Mouse (Mus musculus): ENCODE measurements around the gene Hpse2.

Gene Hpse2

DNA sequence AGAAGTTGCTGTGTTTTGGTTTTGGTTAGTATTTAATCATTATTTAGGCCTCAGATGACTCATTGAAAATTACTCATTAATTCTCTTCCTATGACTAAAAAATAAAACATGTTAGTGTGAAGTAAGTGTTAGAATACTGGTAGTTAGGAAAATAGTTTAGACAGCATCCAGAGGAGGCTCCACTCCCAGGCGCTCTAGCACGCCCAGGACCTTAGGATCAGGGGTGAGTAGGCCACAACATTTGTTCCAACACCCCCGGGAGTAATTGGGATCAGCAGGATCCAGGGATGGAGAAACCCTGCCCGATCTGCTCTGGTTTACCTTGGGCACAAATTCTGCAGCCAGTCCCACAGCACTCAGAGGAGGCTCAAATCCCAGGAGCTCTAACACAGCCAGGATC is 532.5 kb downstream of the Hpse2 start:
- no peak for DNase-seq (ENCODE audit: low read depth, low spot score)

DNA sequence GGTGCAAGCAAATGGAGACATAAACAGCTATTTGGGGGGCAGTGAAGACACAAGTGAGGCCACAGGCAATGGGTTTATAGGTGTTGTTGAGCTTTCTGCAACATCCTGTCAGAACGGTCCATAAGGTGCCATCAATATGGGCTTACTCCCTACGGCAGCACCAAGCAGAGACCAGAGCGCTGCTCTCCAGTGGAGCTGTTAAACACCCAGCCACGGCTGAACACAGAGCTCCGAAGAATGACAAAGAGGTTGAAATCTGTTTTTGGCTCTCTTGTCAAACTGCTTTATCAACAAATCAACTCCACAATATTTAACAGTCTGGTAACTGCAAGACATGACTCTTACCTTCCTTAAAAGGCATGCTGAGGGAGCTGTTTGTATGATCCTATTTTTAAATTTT is 537.7 kb downstream of the Hpse2 start:
- no peak for DNase-seq (ENCODE audit: low read depth, low spot score)

DNA sequence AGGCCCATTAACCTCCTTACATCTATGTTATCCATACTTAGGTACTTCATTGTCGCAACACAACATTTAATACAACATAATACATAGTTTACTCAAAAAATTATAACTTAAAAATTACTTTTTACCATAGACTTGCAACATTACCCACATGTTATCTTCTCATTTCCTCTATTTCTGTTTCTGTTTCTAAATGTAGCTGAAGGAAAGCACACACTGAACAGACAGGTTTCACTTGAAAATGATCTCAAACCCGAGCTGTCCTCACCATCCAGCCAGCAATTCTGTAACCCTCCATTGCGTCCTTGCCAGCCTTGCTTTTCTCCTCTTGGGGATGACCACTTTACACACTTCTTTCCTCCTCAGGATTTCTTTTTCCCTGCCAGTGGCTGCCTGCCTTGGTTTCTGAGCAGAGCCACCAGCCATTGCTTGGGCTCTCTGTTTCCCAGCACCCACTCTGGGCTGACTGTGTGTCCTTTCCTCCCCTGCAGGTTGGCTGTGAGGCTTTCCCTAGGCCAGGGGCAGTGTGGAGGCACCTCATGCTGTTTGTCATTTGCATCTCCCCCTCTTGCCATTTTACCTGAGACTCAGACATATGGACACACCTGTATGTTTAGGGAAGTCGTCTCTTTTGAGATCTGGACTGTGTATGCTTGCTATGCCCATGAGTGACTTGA is 548.4 kb downstream of the Hpse2 start:
- no peak for DNase-seq (ENCODE audit: low read depth, low spot score)

DNA sequence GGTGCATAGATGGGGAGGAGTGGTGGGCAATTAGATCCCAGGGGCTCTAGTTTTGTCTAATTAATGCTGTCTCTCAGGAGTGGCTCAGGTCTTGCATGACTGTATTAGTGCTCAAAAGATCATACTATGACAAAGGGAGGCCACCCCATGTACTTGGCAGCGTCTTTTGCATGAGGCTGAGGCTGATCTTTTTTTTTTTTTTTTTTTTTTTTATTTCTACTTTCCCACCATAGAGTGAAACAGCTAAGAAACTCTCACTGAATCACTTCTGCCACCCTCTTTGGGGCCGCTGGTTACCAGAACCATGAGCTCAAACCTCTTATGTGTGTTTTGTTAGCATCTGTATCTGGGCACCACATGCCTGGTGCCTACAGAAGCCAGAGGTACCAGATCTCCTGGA is 549.0 kb downstream of the Hpse2 start:
- DNase-seq (ENCODE audit: low read depth, low spot score) = no peak

GRCm38 (mm10) chr19:42838271-42838670 is 549.9 kb downstream of the Hpse2 start:
- DNase-seq (ENCODE audit: low read depth, low spot score) = no peak

DNA sequence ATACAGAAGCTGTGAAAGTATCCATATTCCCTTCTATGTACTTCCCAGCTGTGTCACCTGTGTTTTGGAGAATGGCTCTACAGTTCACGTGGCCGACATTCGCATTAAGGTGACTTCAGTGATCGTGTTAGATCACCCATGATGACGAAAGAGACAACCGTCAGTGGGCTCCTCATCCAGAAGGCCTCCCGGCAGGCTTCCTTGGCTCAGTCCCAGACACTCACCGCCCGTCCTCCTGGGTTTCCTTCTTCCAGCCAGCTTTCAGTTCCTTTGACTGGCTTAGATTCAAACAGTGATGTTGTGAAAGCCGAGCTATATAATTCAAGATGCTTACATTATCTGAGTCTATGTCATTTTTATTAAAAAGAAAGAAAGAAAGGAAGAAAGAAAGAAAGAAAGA is 550.6 kb downstream of the Hpse2 start:
- DNase-seq (ENCODE audit: low read depth, low spot score) = no peak

DNA sequence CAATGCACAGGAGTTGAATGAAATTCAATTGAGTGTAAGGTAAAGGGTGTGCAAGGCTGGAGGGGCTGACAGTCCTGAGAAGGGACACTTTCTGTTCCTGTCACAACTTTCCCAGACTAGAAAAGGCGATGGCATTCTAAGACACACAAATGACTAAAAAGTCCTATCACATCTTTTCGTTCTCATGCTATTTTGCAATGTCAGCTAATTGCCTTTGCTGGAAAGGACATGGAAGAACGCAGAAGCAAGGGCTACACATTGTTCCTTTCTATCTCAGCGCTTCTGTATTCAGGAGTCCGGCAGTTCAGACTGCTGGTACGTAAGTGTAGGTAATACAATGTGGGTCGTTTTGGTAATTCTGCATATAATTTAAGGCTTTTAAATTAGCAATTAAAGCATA is 555.0 kb downstream of the Hpse2 start:
- no peak for DNase-seq (ENCODE audit: low read depth, low spot score)

DNA sequence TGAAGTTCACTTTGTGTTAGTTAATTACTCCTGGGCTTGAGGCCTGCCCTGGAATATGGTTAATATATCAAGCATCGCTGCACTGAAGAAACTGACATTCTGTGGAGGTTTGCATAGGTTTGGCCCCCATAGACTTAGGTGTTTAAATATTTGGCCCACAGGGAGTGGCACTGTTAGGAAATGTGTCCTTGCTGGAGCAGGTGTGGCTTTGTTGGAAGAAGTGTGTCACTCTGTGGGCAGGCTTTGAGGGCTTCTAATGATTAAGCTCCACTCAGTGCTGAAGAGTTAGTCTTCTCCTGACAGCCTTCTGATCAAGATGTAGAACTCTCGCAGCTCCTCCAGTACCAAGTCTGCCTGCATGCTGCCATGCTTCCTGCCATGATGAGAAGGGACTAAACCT is 555.9 kb downstream of the Hpse2 start:
- DNase-seq (ENCODE audit: low read depth, low spot score) = no peak

GRCm38 (mm10) chr19:42829196-42829595 is 559.0 kb downstream of the Hpse2 start:
- DNase-seq (ENCODE audit: low read depth, low spot score) = no peak

DNA sequence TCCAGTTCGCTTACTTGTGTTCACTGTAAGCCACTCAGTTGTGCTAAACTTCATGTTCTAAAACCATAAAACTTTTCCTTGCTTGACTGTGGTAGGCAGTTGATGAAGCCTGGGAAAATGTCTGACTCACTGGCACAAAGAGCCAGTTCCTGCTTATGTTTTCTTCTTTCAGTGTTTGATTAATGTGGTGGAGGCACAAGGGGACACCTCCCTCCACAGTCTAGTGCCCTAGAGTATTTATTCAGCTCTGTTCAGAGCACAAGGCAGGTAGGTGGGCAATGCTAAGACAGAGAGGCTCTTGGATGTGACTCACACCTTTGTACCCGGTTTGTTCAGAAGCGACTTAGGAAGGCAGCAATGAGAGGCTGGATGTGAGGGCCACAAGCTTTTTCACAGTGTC is 560.3 kb downstream of the Hpse2 start:
- DNase-seq (ENCODE audit: low read depth, low spot score) = no peak

DNA sequence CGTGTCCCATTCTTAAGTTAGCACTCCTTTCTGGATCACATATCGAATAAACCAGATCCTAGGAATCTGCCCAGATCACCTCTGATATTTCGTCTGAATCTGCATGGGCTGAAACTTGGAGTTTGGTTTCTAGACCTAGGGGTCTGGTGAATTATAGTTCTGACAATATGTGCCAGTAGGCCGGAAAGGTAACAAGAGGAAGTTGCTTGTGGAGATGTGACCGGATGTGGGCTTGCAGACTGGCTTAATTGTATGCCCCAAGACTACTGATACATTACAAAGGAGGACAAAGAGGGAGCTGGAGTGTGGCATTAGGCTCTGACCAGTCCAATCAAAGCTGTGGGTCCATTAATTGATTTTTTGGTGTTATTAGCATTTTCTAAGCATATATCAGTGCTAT is 568.0 kb downstream of the Hpse2 start:
- no peak for DNase-seq (ENCODE audit: low read depth, low spot score)

DNA sequence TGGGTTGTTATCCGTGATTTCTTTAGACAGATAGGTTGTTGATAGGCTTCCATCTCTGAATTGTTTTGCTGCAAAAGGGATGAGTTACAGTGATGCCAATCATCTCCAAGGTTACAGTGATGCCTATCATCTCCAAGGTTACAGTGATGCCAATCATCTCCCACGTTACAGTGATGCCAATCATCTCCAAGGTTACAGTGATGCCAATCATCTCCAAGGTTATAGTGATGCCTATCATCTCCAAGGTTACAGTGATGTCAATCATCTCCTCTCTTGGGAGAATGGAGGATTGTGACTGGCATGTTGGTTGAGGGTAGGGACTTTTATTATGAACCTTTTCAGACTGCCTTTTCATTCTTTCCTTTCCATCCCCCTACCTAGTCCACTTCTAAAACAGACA is 570.4 kb downstream of the Hpse2 start:
- no peak for DNase-seq (ENCODE audit: low read depth, low spot score)

DNA sequence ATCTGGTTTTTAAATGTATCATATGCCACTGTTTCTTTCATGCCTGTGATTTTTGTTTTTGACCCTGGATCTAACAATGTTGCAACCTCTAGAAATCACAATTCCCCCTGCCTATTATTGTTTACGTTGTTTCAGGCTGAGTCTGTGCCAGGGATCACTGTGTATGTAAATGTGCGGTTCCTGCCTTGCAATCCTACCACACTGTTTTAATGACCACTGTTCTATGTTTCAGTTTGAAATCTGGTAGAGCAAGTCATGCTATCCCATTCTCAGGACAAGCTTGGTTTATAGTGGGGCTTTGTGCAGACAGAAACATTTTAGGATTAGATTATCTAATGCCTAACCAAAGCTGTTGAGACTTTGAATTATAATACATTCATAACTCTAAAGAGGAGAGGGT is 571.9 kb downstream of the Hpse2 start:
- no peak for DNase-seq (ENCODE audit: low read depth, low spot score)

DNA sequence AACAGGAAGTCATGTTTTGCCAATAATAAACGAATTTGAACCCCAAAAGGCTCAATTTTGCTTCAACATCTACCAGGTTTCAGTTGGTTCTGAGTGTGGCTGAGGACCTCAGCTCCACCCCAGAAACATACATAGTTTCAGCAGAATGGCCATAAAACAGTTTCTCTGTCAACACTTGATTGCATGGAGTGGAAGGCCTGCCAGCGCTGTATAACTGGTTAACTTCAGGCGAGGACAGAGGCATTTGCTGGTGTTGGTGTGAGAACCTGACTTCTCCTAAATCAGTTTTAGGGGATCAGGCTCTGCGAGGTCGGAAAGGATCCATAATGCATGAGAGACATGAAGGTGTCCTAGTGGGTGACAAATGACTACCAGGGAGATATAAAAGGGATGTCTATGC is 578.0 kb downstream of the Hpse2 start:
- no peak for DNase-seq (ENCODE audit: low read depth, low spot score)

DNA sequence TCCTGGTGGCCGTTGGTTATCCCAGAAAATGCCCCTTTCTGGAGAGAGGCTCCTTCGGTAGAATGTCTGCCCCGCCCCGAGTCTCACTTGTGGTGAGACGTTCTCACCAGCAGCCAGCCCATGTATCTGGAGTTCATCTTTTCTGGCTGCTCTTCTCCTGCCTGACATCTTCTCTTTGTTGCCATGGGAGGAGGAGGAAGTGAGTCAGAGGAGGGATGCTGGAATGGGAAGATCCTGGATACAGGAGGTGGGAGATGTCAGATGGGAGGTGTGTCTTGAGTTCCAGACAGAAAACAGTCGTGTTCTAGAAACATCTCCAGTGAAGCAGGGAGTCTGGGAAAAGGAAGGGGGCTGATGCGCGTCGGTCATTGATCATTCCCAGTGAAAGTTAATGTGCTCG is 578.7 kb downstream of the Hpse2 start:
- DNase-seq (ENCODE audit: low read depth, low spot score) = no peak

DNA sequence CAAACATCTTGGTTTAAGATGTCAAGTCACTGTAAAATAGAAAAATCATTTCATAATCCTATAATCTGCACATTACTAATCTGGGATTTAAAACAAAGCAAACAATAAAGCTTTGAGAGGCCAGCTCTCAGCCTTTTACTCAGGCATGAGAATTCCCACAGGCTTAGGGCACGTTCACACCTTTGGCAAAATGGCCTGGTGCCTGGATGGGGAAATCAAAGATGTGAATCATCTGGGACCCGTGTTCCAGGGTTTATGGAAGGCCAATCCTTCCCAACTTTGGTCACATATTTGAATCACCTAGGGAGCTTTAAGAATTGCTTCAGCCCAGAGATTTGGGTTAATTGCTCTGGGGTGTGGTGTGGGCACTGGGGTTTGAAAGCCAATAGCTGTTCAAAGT is 590.3 kb downstream of the Hpse2 start:
- no peak for DNase-seq (ENCODE audit: low read depth, low spot score)

DNA sequence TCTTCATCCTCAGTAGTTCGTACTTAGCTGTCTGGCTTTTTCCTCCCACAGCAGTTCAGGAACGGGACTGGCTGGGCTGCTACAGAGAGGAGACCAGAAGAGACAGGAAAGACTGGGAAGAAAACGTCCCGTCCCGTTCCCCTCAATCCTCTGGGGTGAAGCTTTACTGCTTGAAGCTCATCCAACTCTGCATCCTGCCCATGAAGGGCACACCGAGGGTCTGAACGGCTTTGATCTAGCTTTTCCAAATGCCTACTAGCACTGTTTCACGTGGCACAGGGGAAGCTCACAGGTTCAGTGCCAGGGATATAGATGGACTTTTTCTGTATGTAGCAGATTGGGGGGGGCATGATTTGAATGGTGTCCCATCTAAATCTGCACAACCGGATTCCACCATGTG is 592.4 kb downstream of the Hpse2 start:
- DNase-seq (ENCODE audit: low read depth, low spot score) = no peak

DNA sequence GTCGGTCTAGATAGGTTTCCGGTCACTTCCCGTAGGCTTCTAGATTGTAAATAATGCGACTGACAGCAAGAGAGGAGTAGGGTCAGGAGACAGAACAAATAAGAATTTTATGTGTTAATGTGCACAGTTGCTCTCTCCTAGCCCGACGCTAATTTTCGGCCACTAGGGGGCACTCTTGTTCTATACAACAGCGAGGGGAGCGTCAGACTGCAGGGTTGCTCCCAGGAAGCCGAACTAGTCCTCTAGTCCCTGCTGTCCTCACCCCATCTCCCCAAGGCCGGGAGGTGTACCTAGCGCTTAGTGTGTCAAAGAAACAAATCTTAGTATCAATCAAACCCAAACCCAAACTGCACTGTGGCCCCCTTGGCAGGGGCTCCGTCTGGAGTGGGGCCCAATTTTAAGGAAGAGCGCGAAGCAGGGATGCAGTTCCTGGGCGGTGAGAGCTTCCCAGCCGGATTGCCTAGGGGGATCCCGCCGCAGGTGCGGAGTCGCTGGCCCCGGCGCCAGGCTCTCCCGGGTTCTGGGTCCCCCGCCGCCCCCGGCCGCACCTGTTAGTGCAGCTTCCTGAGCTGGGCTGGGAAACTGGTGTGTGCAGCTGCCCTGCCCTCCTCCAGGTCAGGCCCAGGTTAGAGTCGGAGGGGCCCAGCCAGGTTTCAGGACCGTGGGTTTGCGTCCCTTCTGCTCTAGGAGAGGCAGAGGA is 593.1 kb downstream of the Hpse2 start:
- peak; percentile 89 for DNase-seq (ENCODE audit: low read depth, low spot score)

- DNase-seq (ENCODE audit: low read depth, low spot score) = no peak
These were observed 599.8 kb downstream of the Hpse2 start for GRCm38 (mm10) chr19:42788311-42788710.

DNA sequence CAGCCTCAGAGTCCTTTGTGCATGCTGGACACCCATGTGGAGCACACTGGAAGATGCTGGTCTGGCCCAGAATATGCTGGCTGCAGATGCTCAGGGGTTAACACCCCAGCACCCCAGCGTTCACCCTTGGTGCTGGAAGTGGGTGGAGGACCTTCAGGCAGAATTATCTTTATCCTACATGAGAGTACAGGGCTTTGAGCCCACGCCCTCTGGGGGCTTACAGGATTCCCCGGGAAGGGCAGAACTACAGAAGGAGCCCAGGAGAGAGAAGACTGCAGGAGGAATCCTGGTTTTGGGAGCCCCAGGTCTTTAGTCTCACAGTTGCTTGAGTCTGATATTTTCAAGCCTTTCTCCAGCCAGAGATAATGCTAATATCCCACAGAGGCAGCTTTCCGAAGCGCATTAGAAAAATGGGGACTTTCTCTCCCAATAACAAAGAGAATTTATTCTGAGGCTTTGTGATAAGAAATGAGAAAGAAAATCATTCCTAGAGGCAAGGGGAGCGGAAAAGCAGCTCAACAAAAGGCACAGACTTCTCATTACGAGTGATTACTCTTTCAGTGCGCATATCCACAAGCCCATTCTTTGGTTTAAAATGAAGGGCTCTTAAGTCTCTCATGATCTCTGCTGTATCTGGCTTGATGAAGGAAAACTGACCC is 602.5 kb downstream of the Hpse2 start:
- no peak for DNase-seq (ENCODE audit: low read depth, low spot score)

GRCm38 (mm10) chr19:42785129-42785528 is 603.0 kb downstream of the Hpse2 start:
- DNase-seq (ENCODE audit: low read depth, low spot score) = no peak

GRCm38 (mm10) chr19:42780156-42780538 is 608.0 kb downstream of the Hpse2 start:
- DNase-seq (ENCODE audit: low read depth, low spot score) = peak; percentile 67

DNA sequence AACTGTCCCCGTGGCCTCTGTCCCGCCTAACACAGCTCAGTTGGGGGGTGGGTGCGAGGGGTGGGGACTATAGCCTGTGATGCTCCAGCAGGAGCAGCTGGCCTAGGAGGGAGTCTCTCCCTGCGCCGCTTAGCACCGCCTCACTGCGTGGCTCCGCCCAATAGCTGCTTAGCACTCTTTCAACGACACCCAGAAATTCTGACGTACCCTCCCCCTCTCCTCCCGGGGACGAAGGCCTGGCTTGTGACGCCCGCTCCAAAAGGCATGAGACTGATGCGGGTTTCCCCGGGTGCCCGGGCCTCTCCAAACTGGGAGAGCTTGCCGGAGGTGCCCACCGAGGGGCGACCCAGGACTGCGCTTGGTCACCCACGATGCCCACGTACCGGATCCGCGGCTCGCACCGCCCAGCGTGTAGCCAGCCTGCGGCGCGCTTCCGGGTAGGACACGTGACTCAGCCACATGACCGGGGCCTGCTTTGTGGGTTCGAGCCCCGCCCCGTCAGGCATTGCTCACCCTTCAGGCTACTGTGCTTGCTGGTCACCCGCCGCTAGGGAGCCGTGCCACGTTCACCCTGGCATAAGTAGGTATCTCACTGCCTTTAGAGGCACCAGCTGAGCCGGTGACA is 608.5 kb downstream of the Hpse2 start, which contains the start of gene Hps1:
Gene Hps1 (minus strand): TSS at position 448 of the 625 bp plus-strand sequence.
- peak; percentile 94 for DNase-seq (ENCODE audit: low read depth, low spot score)
